Mouse (Mus musculus) urinary bladder, adult 2 months (tissue): ENCODE data around the gene Lzic. TPM values are rescaled to one million over a fixed set of nuclear protein-coding genes. Genes with fewer than 3 reads are reported as not detected.

Experiments used
- DNase-seq: peaks from one replicate; pipeline ENCODE4 v3.0.0; 2022; ENCODE audit warnings: low spot score
- polyA plus RNA-seq: library from polyadenylated mRNA; depleted of rRNA; stranded (reverse); fragments of >200 nt; gene quantifications from 2 replicates; pipeline ENCODE4 v1.2.3, GENCODE M21; 2012

Gene Lzic
- polyA plus RNA-seq, 1 experiment, result 19.0 TPM

GRCm38 (mm10) chr4:149477078-149477477, 8.0 kb upstream of the Lzic start, which contains the start of gene Tmem274:
Tmem274 (plus strand) TSS chr4:149477378.
- DNase-seq, result no peak

DNA sequence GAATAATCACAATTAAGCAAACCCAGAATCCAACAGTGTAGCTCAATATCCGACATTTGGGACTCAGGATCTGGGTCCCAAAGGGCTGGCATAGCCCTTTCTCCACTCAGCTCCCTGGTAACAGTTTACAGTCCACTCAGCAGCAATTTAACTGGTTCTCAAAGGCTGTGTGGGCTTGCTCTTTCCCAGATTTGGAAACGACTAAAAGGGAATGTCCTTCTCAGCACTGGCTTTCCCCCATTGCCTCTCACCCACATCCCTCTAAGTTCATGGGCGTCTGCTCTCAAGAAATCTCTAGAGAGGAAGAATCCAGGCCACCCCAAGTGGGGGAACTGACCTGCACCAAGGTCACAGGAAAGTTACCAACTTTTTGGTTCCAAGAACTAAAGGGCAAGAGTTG, 463 bp upstream of the Lzic start:
- DNase-seq, result no peak

DNA sequence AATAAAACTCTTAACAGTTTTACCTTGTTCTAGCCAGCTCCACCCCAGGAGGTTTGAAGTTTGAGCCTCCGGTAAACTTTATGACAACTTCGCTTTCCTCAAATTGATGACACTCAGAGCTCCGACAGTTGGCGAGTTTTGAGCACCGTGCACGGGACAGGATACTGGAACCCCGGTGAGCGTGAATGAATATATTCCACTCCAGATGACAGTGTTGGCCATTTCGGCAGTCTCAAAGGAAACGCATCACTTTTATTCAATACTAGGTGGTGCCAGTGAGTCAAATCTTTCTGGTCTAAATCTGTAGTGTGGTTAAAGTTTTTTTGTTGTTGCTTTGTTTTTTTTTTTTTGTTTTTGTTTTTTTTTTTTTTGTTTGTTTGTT, 787 bp downstream of the Lzic start:
- DNase-seq, result peak; percentile 27

GRCm38 (mm10) chr4:149487729-149488128, 2.7 kb downstream of the Lzic start:
- DNase-seq, result no peak

- DNase-seq, result no peak
Observed at GRCm38 (mm10) chr4:149489415-149490240, 4.6 kb downstream of the Lzic start.

- no peak for DNase-seq
Observed at GRCm38 (mm10) chr4:149491151-149491550, 6.1 kb downstream of the Lzic start.

DNA sequence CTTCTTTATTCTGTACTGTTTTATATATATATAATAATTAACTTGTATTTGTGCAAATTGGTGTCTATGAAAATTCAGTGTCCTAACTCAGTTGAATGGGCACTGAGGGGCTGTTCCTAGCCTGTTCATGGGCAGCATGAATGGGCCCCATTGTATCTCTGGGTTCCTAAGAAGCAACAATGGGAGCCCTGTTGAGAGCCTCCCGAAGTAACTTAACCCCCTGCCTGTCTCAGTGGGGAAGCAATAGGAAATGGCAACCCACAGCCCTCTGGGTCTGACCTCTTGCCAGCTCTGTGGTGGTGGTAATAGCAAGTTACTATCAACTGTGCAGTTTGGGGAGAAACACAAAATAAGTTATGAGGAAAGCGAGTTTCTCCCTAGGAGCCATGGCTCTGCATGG, 11.6 kb downstream of the Lzic start:
- DNase-seq, result no peak

- DNase-seq, result no peak
Observed at GRCm38 (mm10) chr4:149498901-149499300, 13.9 kb downstream of the Lzic start.

- no peak for DNase-seq
Observed at GRCm38 (mm10) chr4:149499790-149500189, 14.8 kb downstream of the Lzic start.

GRCm38 (mm10) chr4:149504363-149504762, 19.3 kb downstream of the Lzic start:
- no peak for DNase-seq

GRCm38 (mm10) chr4:149504858-149505257, 19.8 kb downstream of the Lzic start:
- DNase-seq, result no peak

- no peak for DNase-seq
Observed at GRCm38 (mm10) chr4:149505261-149505967, 20.4 kb downstream of the Lzic start.

DNA sequence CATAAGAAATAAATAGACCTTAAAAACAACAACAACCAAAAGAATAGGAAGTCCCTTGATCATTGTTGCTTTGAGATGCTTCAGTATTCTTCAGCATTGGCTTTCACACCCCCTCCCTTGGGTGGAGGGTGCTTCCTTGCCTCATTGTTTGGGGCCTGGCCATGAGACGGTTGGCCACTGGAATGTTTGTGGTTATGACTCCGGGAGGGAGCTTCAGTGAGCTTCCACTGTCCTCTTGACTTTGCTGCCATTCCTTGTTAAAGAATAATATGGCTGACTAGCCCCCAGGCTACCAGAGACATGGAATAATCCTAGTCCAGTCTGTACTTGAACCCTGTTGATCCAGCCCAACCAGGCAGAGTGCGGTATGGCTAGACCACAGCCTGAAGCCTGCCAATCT, 21.9 kb downstream of the Lzic start:
- no peak for DNase-seq

DNA sequence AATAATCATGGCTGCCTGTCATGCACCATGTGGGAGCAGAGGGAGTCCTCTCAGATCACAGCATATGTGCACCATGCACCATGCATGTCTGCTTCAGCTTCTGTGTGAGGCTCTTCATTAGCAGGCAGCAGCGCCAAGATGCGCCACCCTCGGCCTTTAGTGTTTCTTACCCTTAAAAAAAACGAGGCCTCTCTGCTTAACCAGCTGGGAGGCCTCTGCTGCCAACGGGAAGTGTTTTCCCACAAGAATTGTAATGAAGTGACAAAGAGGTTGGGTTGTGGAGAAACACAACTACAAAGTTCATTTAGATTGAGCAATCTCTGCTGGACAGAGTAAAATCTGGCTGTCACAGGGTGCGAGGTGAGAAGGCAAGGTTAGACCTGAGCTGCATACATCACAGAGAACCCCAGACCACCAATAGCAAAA, 26.2 kb downstream of the Lzic start:
- no peak for DNase-seq

DNA sequence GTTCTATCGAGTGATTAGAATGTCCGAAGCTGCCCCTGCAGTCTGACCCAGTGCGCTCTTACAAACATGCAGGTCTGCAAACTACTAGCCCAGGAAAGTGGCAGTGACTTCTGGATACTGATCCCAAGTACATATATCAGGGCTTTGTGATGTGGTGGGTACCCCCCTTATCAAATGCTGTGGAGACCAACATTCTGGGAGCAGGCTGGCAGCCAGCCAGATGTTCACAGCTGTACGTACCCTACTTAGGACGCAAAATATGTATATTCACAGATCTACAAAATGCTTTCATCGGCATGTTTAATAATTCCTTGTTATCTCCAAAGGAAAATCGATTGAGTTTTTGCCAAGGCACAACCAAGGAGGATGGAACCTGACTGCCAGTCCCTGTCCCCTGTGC, 27.0 kb downstream of the Lzic start:
- DNase-seq, result no peak

DNA sequence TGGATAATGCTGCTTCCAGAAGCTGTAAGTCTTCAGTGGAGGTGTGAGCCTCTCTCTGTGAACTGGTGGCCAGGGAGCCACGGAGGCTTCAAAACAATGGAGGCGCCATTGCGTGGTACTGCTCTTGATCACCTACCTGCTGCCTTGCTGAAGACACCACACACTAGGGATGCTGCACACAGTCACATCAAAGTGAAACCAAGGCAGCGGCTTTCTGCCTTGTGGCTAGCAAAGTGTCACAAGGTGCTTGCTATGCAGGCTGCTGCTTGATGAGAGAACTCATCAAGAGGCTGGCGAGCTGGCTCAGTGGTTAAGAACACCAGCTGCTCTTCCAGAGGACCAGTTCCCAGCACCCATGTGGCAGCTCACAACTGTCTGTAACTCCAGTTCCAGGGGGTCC, 30.7 kb downstream of the Lzic start:
- no peak for DNase-seq

- DNase-seq, result peak; percentile 92
Observed at GRCm38 (mm10) chr4:149517868-149518340, 32.9 kb downstream of the Lzic start, which contains the start of gene Ctnnbip1. Ctnnbip1 (plus strand) TSS chr4:149518236.

DNA sequence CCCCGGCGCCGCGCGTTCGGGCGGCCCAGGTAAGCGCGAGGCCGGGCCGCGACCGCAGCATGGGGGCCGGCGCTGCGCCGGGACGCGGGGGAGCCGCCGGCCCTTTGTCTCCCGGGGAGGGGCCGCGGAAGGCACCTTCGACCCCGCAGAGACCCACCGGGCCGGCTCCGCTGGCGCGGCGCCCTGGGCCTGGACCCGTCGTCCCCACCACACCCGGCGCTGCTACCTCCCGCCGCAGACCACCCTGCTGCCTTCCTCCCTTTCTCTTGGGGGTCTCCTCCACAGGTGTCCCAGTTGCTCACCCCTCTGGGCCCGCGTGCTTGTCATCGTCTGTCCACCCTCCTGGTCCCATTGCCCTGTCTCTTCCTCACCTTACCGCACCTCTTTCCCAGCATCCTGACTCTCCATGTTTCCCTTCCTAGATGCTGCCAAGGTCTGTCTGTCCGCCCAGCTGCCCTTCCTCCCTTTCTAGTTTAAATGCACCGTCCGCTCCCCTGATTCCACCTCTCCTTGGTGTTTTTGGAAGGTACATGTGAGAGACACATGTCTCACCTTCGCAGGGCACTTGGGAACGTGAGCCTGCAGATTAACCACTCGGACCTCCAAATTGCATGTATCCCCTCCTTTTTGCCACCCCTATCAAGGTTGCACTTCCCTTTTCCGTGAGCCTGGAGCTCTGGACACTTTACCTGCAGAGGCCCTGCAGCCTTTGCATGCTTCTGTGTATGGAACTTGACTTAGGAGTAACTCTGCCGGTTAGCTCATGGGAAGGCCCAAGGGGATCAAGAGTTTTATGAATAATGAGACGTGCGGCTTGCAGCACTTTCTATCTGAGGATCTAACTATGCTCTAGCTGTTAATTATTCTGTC, 33.6 kb downstream of the Lzic start:
- DNase-seq, result no peak

DNA sequence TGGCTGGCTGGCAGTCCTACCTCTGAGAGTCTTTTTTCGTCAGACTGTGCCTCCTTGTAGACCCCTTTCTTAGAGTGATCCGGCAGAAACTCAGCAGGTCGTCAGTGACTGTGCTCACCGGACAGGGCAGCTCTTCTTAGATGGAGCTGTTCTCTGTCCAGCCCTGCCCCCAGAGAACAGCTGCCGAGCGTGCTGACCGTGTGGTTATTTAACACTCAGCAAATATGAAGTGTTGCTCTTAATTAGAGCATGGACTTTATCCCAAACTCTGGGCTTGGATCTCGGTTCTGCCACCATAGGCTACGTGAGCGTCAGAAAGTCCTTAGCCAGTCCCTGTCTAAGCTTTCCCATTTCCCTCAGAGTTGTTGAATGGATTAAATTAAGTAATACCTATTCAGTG, 36.2 kb downstream of the Lzic start:
- DNase-seq, result no peak

- no peak for DNase-seq
Observed at GRCm38 (mm10) chr4:149523961-149524360, 38.9 kb downstream of the Lzic start.

GRCm38 (mm10) chr4:149525170-149525569, 40.1 kb downstream of the Lzic start:
- DNase-seq, result no peak

GRCm38 (mm10) chr4:149525811-149526210, 40.8 kb downstream of the Lzic start:
- DNase-seq, result no peak
